Mouse (Mus musculus) ES-Bruce4 (cell line): ENCODE data around the gene Fam198a. TPM values are rescaled to one million over a fixed set of nuclear protein-coding genes. Genes with fewer than 3 reads are reported as not detected.

Experiments
- H3K27ac ChIP-seq: 2 replicates; pipeline ENCODE4 v1.5.1; 2012; ENCODE audit warnings: low read length, inconsistent platforms; ENCODE audit not compliant: insufficient read depth
- H3K27me3 ChIP-seq: 2 replicates; pipeline ENCODE4 v1.6.1; 2012; ENCODE audit warnings: mild to moderate bottlenecking, low read length, inconsistent platforms; ENCODE audit not compliant: control insufficient read depth, poor library complexity, insufficient read depth, severe bottlenecking
- H3K36me3 ChIP-seq: 2 replicates; pipeline ENCODE4 v1.6.1; 2012; ENCODE audit warnings: inconsistent platforms, mild to moderate bottlenecking, low read length, moderate library complexity; ENCODE audit not compliant: control insufficient read depth, poor library complexity, insufficient read depth, severe bottlenecking
- H3K4me1 ChIP-seq: one replicate; pipeline ENCODE4 v1.8.1; 2011; ENCODE audit warnings: low read length; ENCODE audit not compliant: control insufficient read depth, insufficient read depth
- H3K4me3 ChIP-seq: 2 replicates; pipeline ENCODE4 v1.5.1; 2011; ENCODE audit warnings: low read depth, mild to moderate bottlenecking, low read length
- H3K9ac ChIP-seq: 2 replicates; pipeline ENCODE4 v1.6.1; 2012; ENCODE audit warnings: low read depth, mild to moderate bottlenecking, inconsistent platforms; ENCODE audit not compliant: poor library complexity, severe bottlenecking
- H3K9me3 ChIP-seq: replicated peaks from 2 replicates; pipeline ENCODE4 v1.6.1; 2012; ENCODE audit warnings: mild to moderate bottlenecking, low read length, inconsistent platforms; ENCODE audit not compliant: control insufficient read depth, poor library complexity, insufficient read depth, severe bottlenecking
- CTCF ChIP-seq: IDR thresholded peaks from one replicate; pipeline ENCODE4 v1.8.1; 2011; ENCODE audit warnings: low read depth, low read length
- EP300 ChIP-seq: IDR thresholded peaks from 2 replicates; pipeline ENCODE4 v1.6.1; 2011; ENCODE audit warnings: low read depth, low read length; ENCODE audit not compliant: insufficient read depth
- POLR2A ChIP-seq: IDR thresholded peaks from one replicate; pipeline ENCODE4 v1.8.1; 2011; ENCODE audit warnings: low read length; ENCODE audit not compliant: insufficient read depth
- polyA plus RNA-seq: library from polyadenylated mRNA; stranded (reverse); fragments of >200 nt; gene quantifications from 2 replicates; pipeline ENCODE4 v1.2.4, GENCODE M21; 2011; ENCODE audit warnings: low read depth; ENCODE audit not compliant: missing spikeins, insufficient read depth, insufficient read length

Gene Fam198a
- polyA plus RNA-seq, 1 experiment: not detected

GRCm38 (mm10) chr9:121997978-121998377 is 47.2 kb downstream of the Fam198a start:
- H3K9ac ChIP-seq: no peak overlapping the region
- peaks cover 2% of the 10 kb centered on the region; the same call in 1 of the 2 replicates for H3K9me3 ChIP-seq
- no peak overlapping the region for H3K4me3 ChIP-seq
- H3K27ac ChIP-seq: no peak overlapping the region
- H3K4me1 ChIP-seq: no peaks in the 10 kb centered on the region
- H3K27me3 ChIP-seq: no peaks in the 10 kb centered on the region
- H3K36me3 ChIP-seq: no peaks in the 10 kb centered on the region
- TF ChIP-seq CTCF (no peak), EP300 (no peak), POLR2A (no peak)

GRCm38 (mm10) chr9:122006175-122006574 is 55.4 kb downstream of the Fam198a start:
- Histone ChIP-seq H3K36me3 (no peaks in the 10 kb centered on the region), H3K9me3 (no peaks in the 10 kb centered on the region; the same call in 1 of the 2 replicates), H3K9ac (no peak overlapping the region), H3K4me3 (no peak overlapping the region), H3K27ac (no peak overlapping the region), H3K27me3 (no peaks in the 10 kb centered on the region), H3K4me1 (no peaks in the 10 kb centered on the region)
- TF ChIP-seq EP300: no peak
- no peak for TF ChIP-seq POLR2A
- no peak for TF ChIP-seq CTCF

- no peak overlapping the region for H3K4me3 ChIP-seq
- no peak overlapping the region for H3K27ac ChIP-seq
- no peaks in the 10 kb centered on the region for H3K36me3 ChIP-seq
- no peak overlapping the region for H3K9ac ChIP-seq
- TF ChIP-seq EP300 (no peak), CTCF (no peak), POLR2A (no peak)
- no peaks in the 10 kb centered on the region for H3K27me3 ChIP-seq
- H3K9me3 ChIP-seq: no peaks in the 10 kb centered on the region; the same call in 1 of the 2 replicates
- H3K4me1 ChIP-seq: no peaks in the 10 kb centered on the region
Observed at GRCm38 (mm10) chr9:122006609-122007008, 55.8 kb downstream of the Fam198a start.

GRCm38 (mm10) chr9:122008876-122009275 is 58.1 kb downstream of the Fam198a start:
- Histone ChIP-seq H3K27me3 (no peaks in the 10 kb centered on the region), H3K36me3 (no peaks in the 10 kb centered on the region), H3K27ac (no peak overlapping the region), H3K4me1 (no peaks in the 10 kb centered on the region), H3K9me3 (no peaks in the 10 kb centered on the region), H3K4me3 (no peak overlapping the region), H3K9ac (no peak overlapping the region)
- TF ChIP-seq EP300: no peak
- TF ChIP-seq CTCF: no peak
- TF ChIP-seq POLR2A: no peak

GRCm38 (mm10) chr9:122010751-122011150 is 60.0 kb downstream of the Fam198a start:
- Histone ChIP-seq H3K36me3 (no peaks in the 10 kb centered on the region), H3K9ac (no peak overlapping the region), H3K27me3 (no peaks in the 10 kb centered on the region), H3K9me3 (no peaks in the 10 kb centered on the region), H3K4me3 (no peak overlapping the region), H3K4me1 (no peaks in the 10 kb centered on the region), H3K27ac (no peak overlapping the region)
- no peak for TF ChIP-seq EP300
- no peak for TF ChIP-seq CTCF
- TF ChIP-seq POLR2A: no peak

- no peak overlapping the region for H3K4me3 ChIP-seq
- no peaks in the 10 kb centered on the region for H3K27me3 ChIP-seq
- no peaks in the 10 kb centered on the region for H3K4me1 ChIP-seq
- no peak overlapping the region for H3K9ac ChIP-seq
- no peak overlapping the region for H3K27ac ChIP-seq
- TF ChIP-seq POLR2A: no peak
- TF ChIP-seq EP300: no peak
- TF ChIP-seq CTCF: no peak
- no peaks in the 10 kb centered on the region for H3K36me3 ChIP-seq
- H3K9me3 ChIP-seq: no peaks in the 10 kb centered on the region
Observed at GRCm38 (mm10) chr9:122012816-122013215, 62.0 kb downstream of the Fam198a start.
